Mouse (Mus musculus) testis, adult 2 months (tissue): Measurements from ENCODE around the gene En1. TPM values are rescaled to one million over a fixed set of nuclear protein-coding genes. Genes with fewer than 3 reads are reported as not detected.

ENCODE experiments used
- H3K27ac ChIP-seq: fragments of 200-500 bp; 2 replicates; pipeline ENCODE4 v1.5.1; 2012; ENCODE audit warnings: low read depth, low read length; ENCODE audit not compliant: control insufficient read depth, insufficient read depth
- H3K27me3 ChIP-seq: fragments of 200-500 bp; 2 replicates; pipeline ENCODE4 v1.6.1; 2012; ENCODE audit warnings: mild to moderate bottlenecking, low read length, moderate library complexity; ENCODE audit not compliant: control insufficient read depth, insufficient read depth
- H3K36me3 ChIP-seq: fragments of 200-500 bp; 2 replicates; pipeline ENCODE4 v1.6.1; 2012; ENCODE audit warnings: mild to moderate bottlenecking, low read length; ENCODE audit not compliant: control insufficient read depth, insufficient read depth
- H3K4me1 ChIP-seq: fragments of 200-500 bp; 2 replicates; pipeline ENCODE4 v1.6.1; 2012; ENCODE audit warnings: low read length; ENCODE audit not compliant: control insufficient read depth, insufficient read depth
- H3K4me3 ChIP-seq: fragments of 200-500 bp; 2 replicates; pipeline ENCODE4 v1.5.1; 2012; ENCODE audit warnings: low read depth, mild to moderate bottlenecking, low read length, moderate library complexity, mixed read lengths; ENCODE audit not compliant: control insufficient read depth
- CTCF ChIP-seq: fragments of 200-500 bp; IDR thresholded peaks from 2 replicates; pipeline ENCODE4 v1.5.1; 2012; ENCODE audit warnings: low read depth, mild to moderate bottlenecking, inconsistent platforms, low read length, moderate library complexity; ENCODE audit not compliant: control insufficient read depth, insufficient read depth, insufficient replicate concordance
- POLR2A ChIP-seq: fragments of 200-500 bp; IDR thresholded peaks from 2 replicates; pipeline ENCODE4 v1.6.1; 2012; ENCODE audit warnings: low read depth, mild to moderate bottlenecking, inconsistent platforms, low read length, moderate library complexity; ENCODE audit not compliant: control insufficient read depth
- polyA plus RNA-seq: library from polyadenylated mRNA; depleted of rRNA; stranded (reverse); fragments of >200 nt; gene quantifications from 2 replicates; pipeline ENCODE4 v1.2.3, GENCODE M21; 2012; rRNA removed

Gene En1
- polyA plus RNA-seq, 1 experiment, result 0.04 TPM

- no peaks in the 10 kb centered on the region for H3K4me1 ChIP-seq
- H3K27me3 ChIP-seq, result no peaks in the 10 kb centered on the region
- H3K36me3 ChIP-seq, result no peaks in the 10 kb centered on the region
- TF ChIP-seq CTCF (no peak), POLR2A (no peak)
- no peak overlapping the region for H3K4me3 ChIP-seq
- H3K27ac ChIP-seq, result no peak overlapping the region
These were observed 49.8 kb downstream of the En1 start for GRCm38 (mm10) chr1:120651997-120652396.

DNA sequence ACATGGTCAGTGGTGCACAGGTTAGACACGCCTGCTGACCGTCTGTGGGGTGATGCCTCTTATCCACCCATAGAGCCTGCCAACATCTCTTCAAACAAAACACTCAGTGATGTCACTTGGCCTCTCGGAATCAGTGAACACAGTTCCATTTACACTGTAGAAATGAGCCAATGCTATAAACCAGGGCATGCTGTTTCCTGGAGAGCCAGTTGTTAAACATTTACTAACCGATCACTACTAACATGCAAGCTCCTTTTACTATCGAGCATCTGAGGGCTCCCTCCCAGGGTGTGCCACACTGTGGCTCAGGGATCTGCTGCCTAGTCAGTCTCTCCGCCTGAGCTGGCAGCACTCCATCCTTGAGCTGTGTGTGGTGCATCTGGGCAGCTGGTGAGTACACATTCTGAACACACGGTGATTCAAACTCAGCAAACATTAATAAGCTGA, 52.8 kb downstream of the En1 start:
- H3K27ac ChIP-seq, result no peak overlapping the region
- H3K4me1 ChIP-seq, result no peaks in the 10 kb centered on the region

More for the DNA sequence above, 52.8 kb downstream of the En1 start:
- Histone ChIP-seq H3K36me3 (no peaks in the 10 kb centered on the region), H3K4me3 (no peak overlapping the region), H3K27me3 (no peaks in the 10 kb centered on the region)
- TF ChIP-seq CTCF (no peak), POLR2A (no peak)

Other genes with a start within 250 kb of the En1 start
- 0.10 TPM in 1 of 2 replicates, not detected in the other for gene Marco, start 97.4 kb upstream of the En1 start, polyA plus RNA-seq